ENCODE assay signal across 1 mouse cellular context in genomic region chrX:140456751-140457491, GRCm38 (mm10).
A peak's percentile ranks its signal among the peaks of the same experiment; 100 is the strongest.
TF ChIP-seq lines count a peak whose summit lies in the region.

No protein-coding gene starts in this region.

TF ChIP-seq in MEL, 35 proteins besides CTCF, POLR2A, EP300 and RAD21 (continued from another document):
- TF ChIP-seq RCOR1 (IDR thresholded peaks at IDR 0.05; ENCODE audit: low read depth, low read length) (no peak), ZKSCAN1 (IDR thresholded peaks at IDR 0.05; ENCODE audit: low read depth, low read length) (no peak), JUND (IDR thresholded peaks at IDR 0.05; ENCODE audit: low read depth, low read length) (no peak), TBP (IDR thresholded peaks at IDR 0.05; ENCODE audit: low read depth, low read length) (no peak; the same call in 1 of the 2 replicates), E2F4 (IDR thresholded peaks at IDR 0.05; ENCODE audit: borderline replicate concordance, low read depth, low read length) (peak; percentile 62; the same call in 1 of the 2 replicates), MAZ (IDR thresholded peaks at IDR 0.05; ENCODE audit: low read depth, low read length) (no peak), BHLHE40 (IDR thresholded peaks at IDR 0.05; ENCODE audit: borderline replicate concordance, low read depth, low read length) (no peak), ZNF384 (IDR thresholded peaks at IDR 0.05; ENCODE audit: low read depth, low read length) (no peak), TAL1 (IDR thresholded peaks at IDR 0.05; ENCODE audit: low read length) (no peak), CHD2 (IDR thresholded peaks at IDR 0.05; ENCODE audit: low read length) (no peak), MXI1 (IDR thresholded peaks at IDR 0.05; ENCODE audit: low read depth, low read length) (peak; percentile 77)
